Mouse (Mus musculus) skeletal muscle tissue, adult 2 months (tissue): ENCODE results near the gene Gm4567.
"Not testable (repeated sequence)": the region's sequence is repeated elsewhere in the genome, so short reads cannot be mapped to it uniquely, and the experiment has no call there.

Experiments used
- DNase-seq: peaks from one replicate; pipeline ENCODE4 v3.0.0-alpha.2; 2012; ENCODE audit warnings: low read depth, low spot score

Gm4567 gene

DNA sequence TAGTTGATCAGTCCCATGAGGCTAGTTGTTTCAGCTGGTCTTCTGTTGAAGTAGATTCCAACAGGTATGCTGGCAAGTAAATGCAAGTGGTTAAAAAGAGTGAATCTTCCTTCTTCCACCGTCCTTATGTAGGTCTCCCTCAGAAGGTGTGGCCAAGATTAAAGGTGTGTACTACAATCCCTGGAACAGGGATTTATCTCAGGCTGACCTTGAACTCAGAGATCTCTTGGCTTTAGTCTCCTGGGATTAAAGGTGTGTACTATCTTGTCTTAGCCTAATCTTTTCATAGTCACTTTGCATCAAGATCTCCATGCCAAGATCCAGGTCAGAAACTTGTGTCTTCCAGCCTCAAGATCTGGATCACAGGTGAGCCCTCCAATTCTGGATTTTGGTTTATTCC lies at the start of gene Gm4567:
Gene Gm4567 (minus strand): TSS at position 101 of the 400 bp plus-strand sequence.
- DNase-seq = not testable (repeated sequence)

DNA sequence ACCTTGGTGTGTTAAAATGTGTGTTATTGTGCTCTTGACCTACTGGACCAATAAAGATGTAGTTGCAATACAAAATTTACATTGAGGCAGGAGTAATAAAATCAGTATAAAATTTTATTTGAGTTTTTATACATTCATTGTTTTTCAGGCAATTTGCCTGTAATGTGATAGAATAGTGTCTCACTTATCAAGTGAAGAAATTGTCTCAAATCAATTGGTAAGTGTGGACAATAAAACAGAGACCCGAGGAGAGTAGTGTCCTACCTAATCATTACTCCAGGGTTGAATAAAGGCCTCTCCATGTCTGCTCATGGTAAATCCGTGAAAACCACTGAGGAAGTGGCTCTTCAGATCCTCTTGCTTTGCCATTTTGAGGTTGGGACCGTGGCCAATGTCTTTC lies 41.9 kb upstream of the Gm4567 start, which contains the start of gene Vmn1r157:
Gene Vmn1r157 (plus strand): TSS at position 301 of the 400 bp plus-strand sequence.
- DNase-seq = not testable (repeated sequence)

DNA sequence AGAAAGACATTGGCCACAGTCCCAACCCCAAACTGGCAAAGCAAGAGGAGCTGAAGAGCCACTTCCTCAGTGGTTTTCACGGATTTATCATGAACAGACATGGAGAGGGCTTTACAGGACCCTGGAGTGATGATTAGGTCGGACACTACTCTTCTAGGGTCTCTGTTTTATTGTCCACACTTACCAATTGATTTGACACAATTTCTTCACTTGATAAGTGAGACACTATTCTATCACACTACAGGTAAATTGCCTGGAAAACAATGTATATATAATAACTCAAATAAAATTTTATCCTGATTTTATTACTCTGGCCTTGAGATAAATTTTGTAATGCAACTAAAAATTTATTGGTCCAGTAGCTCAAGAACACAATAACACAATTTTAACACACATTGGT lies 27.3 kb downstream of the Gm4567 start, which contains the start of gene Gm8693:
Gene Gm8693 (minus strand): TSS at position 101 of the 400 bp plus-strand sequence.
- DNase-seq = not testable (repeated sequence)
